Mouse (Mus musculus) small intestine, adult 2 months (tissue): ENCODE data around the gene 6430571L13Rik. TPM values are rescaled to one million over a fixed set of nuclear protein-coding genes. Genes with fewer than 3 reads are reported as not detected.

Experiments
- H3K27ac ChIP-seq: fragments of 200-500 bp; 2 replicates; pipeline ENCODE4 v1.5.1; 2012; ENCODE audit warnings: low read depth, low read length, control low read depth, inconsistent platforms; ENCODE audit not compliant: insufficient read depth
- H3K27me3 ChIP-seq: fragments of 200-500 bp; 2 replicates; pipeline ENCODE4 v1.6.1; 2012; ENCODE audit warnings: mild to moderate bottlenecking, moderate library complexity, low read length, inconsistent platforms; ENCODE audit not compliant: control insufficient read depth, insufficient read depth
- H3K36me3 ChIP-seq: fragments of 200-500 bp; 2 replicates; pipeline ENCODE4 v1.6.1; 2012; ENCODE audit warnings: mild to moderate bottlenecking, low read length, control low read depth, inconsistent platforms; ENCODE audit not compliant: control insufficient read depth, insufficient read depth
- H3K4me1 ChIP-seq: fragments of 200-500 bp; 2 replicates; pipeline ENCODE4 v1.6.1; 2012; ENCODE audit warnings: low read length, inconsistent platforms, mixed read lengths; ENCODE audit not compliant: control insufficient read depth, insufficient read depth, insufficient read length
- H3K4me3 ChIP-seq: fragments of 200-500 bp; 2 replicates; pipeline ENCODE4 v1.5.1; 2012; ENCODE audit warnings: low read depth, mild to moderate bottlenecking, control low read depth, inconsistent platforms, low read length, moderate library complexity
- CTCF ChIP-seq: fragments of 200-500 bp; IDR thresholded peaks from 2 replicates; pipeline ENCODE4 v1.5.1; 2012; ENCODE audit warnings: low read depth, mild to moderate bottlenecking, control low read depth, inconsistent platforms, low read length, moderate library complexity, mixed read lengths; ENCODE audit not compliant: insufficient replicate concordance, insufficient read length; ENCODE audit errors: extremely low read depth
- POLR2A ChIP-seq: fragments of 200-500 bp; IDR thresholded peaks from 2 replicates; pipeline ENCODE4 v1.6.1; 2012; ENCODE audit warnings: low read depth, mild to moderate bottlenecking, control low read depth, inconsistent platforms, low read length, moderate library complexity
- WGBS: fragments of 180-500 bp; shearing (Covaris S2); methylation state at CpG from one replicate; pipeline ENCODE4 v1.1.7; 2018; 5-methylcytosine and 5-hydroxymethylcytosine counted together
- polyA plus RNA-seq: library from polyadenylated mRNA; depleted of rRNA; stranded (reverse); fragments of >200 nt; gene quantifications from 2 replicates; pipeline ENCODE4 v1.2.3, GENCODE M21; 2012

The 6430571L13Rik gene
- polyA plus RNA-seq, 1 experiment: 0.25 TPM

- Histone ChIP-seq H3K4me1 (no peaks in the 10 kb centered on the region), H3K27me3 (no peaks in the 10 kb centered on the region), H3K27ac (no peak overlapping the region), H3K36me3 (no peaks in the 10 kb centered on the region), H3K4me3 (no peak overlapping the region)
- TF ChIP-seq POLR2A (no peak), CTCF (no peak)
- 75% methylated on average over 1 of the region's 1 CpGs for WGBS
These were observed 27.9 kb downstream of the 6430571L13Rik start for GRCm38 (mm10) chr9:107368302-107368701.

- H3K27me3 ChIP-seq: no peaks in the 10 kb centered on the region
- 26% methylated on average over 10 of the region's 10 CpGs for WGBS
- no peak for TF ChIP-seq CTCF
- TF ChIP-seq POLR2A: no peak
These were observed 29.1 kb downstream of the 6430571L13Rik start for GRCm38 (mm10) chr9:107369270-107370105.

GRCm38 (mm10) chr9:107370106-107370463 is 29.7 kb downstream of the 6430571L13Rik start:
- H3K27ac ChIP-seq: no peak overlapping the region
- H3K4me3 ChIP-seq: no peak overlapping the region
- WGBS: 16% methylated on average over 4 of the region's 4 CpGs
- H3K4me1 ChIP-seq: no peaks in the 10 kb centered on the region
- no peaks in the 10 kb centered on the region for H3K36me3 ChIP-seq
- H3K27me3 ChIP-seq: no peaks in the 10 kb centered on the region
- TF ChIP-seq POLR2A (no peak), CTCF (no peak)

More at GRCm38 (mm10) chr9:107369270-107370105, 29.1 kb downstream of the 6430571L13Rik start:
- H3K4me3 ChIP-seq: no peak overlapping the region
- no peak overlapping the region for H3K27ac ChIP-seq
- H3K4me1 ChIP-seq: no peaks in the 10 kb centered on the region
- no peaks in the 10 kb centered on the region for H3K36me3 ChIP-seq

- Histone ChIP-seq H3K27ac (no peak overlapping the region), H3K4me3 (no peak overlapping the region), H3K36me3 (no peaks in the 10 kb centered on the region), H3K4me1 (no peaks in the 10 kb centered on the region), H3K27me3 (peaks cover 3% of the 10 kb centered on the region)
- no peak for TF ChIP-seq CTCF
- TF ChIP-seq POLR2A: no peak
- 56% methylated on average over 4 of the region's 4 CpGs for WGBS
These were observed 32.0 kb downstream of the 6430571L13Rik start for GRCm38 (mm10) chr9:107372441-107372840.

GRCm38 (mm10) chr9:107374623-107375022 is 34.2 kb downstream of the 6430571L13Rik start:
- H3K27me3 ChIP-seq: peaks cover 18% of the 10 kb centered on the region
- WGBS: 10% methylated on average over 8 of the region's 8 CpGs
- no peak overlapping the region for H3K27ac ChIP-seq
- H3K36me3 ChIP-seq: no peaks in the 10 kb centered on the region
- H3K4me3 ChIP-seq: no peak overlapping the region
- TF ChIP-seq CTCF: peak; percentile 23; the same call in 1 of the 2 replicates
- no peak for TF ChIP-seq POLR2A
- H3K4me1 ChIP-seq: no peaks in the 10 kb centered on the region

GRCm38 (mm10) chr9:107375451-107375850 is 35.0 kb downstream of the 6430571L13Rik start:
- no peaks in the 10 kb centered on the region for H3K36me3 ChIP-seq
- TF ChIP-seq CTCF (no peak), POLR2A (no peak)
- H3K27ac ChIP-seq: no peak overlapping the region
- H3K4me3 ChIP-seq: no peak overlapping the region
- H3K27me3 ChIP-seq: peaks cover 18% of the 10 kb centered on the region
- WGBS: 21% methylated on average over 5 of the region's 5 CpGs
- H3K4me1 ChIP-seq: no peaks in the 10 kb centered on the region

- peaks cover 18% of the 10 kb centered on the region for H3K27me3 ChIP-seq
- no peak overlapping the region for H3K27ac ChIP-seq
- H3K4me3 ChIP-seq: peak overlapping the region; percentile 2; the same call in 1 of the 2 replicates
- H3K36me3 ChIP-seq: no peaks in the 10 kb centered on the region
- no peaks in the 10 kb centered on the region for H3K4me1 ChIP-seq
- TF ChIP-seq POLR2A (no peak), CTCF (no peak)
- WGBS: under 1% methylated on average over 35 of the region's 35 CpGs
These were observed 37.6 kb downstream of the 6430571L13Rik start for GRCm38 (mm10) chr9:107377961-107378512.
